Mouse (Mus musculus): Measurements from ENCODE around the gene Cdh20. TPM values are rescaled to one million over a fixed set of nuclear protein-coding genes. Genes with fewer than 3 reads are reported as not detected.

Gene Cdh20
- polyA plus RNA-seq, 1 experiment = not detected

- Histone ChIP-seq H3K27me3 (ENCODE audit: control insufficient read depth) (no peaks in the 10 kb centered on the region), H3K4me3 (replicated peaks) (no peak overlapping the region), H3K36me3 (ENCODE audit: control insufficient read depth) (no peaks in the 10 kb centered on the region), H3K9me3 (ENCODE audit: control insufficient read depth, low read length) (no peaks in the 10 kb centered on the region), H3K4me1 (ENCODE audit: control insufficient read depth) (no peaks in the 10 kb centered on the region)
- no peak for TF ChIP-seq TAL1 (IDR thresholded peaks at IDR 0.05; ENCODE audit: low read length)
Measured at GRCm38 (mm10) chr1:104987526-104987925, 219.2 kb downstream of the Cdh20 start.

DNA sequence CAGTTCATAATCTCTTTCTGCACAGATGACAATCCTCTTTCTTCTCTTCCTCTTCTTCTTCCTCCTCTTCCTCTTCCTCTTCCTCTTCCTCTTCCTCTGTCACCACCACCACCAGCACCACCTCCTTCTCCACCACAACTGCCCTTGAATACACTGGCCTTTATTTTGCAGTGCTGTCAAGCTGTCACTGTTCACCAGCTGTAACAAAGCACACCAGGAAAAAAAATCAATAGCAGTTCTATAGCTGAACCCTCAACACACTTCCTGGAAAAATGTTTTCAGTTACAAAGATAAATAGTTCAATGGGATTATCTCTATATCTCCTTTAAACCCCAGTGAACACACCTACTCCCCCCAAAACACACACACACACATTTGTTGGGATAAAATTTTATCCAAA lies 224.1 kb downstream of the Cdh20 start:
- Histone ChIP-seq H3K4me3 (replicated peaks) (no peak overlapping the region), H3K4me1 (ENCODE audit: control insufficient read depth) (no peaks in the 10 kb centered on the region), H3K9me3 (ENCODE audit: control insufficient read depth, low read length) (peaks cover 3% of the 10 kb centered on the region; the same call in 1 of the 2 replicates), H3K36me3 (ENCODE audit: control insufficient read depth) (no peaks in the 10 kb centered on the region), H3K27me3 (ENCODE audit: control insufficient read depth) (peaks cover 4% of the 10 kb centered on the region; the same call in 1 of the 2 replicates)
- TF ChIP-seq TAL1 (IDR thresholded peaks at IDR 0.05; ENCODE audit: low read length) = no peak

- H3K36me3 ChIP-seq (ENCODE audit: control insufficient read depth) = no peaks in the 10 kb centered on the region
- H3K9me3 ChIP-seq (ENCODE audit: control insufficient read depth, low read length) = peaks cover 3% of the 10 kb centered on the region; the same call in 1 of the 2 replicates
- peaks cover 4% of the 10 kb centered on the region; the same call in 1 of the 2 replicates for H3K27me3 ChIP-seq (ENCODE audit: control insufficient read depth)
- TF ChIP-seq GATA1 (IDR thresholded peaks at IDR 0.05; ENCODE audit: low read length) = no peak
- TF ChIP-seq TAL1 (IDR thresholded peaks at IDR 0.05; ENCODE audit: low read length) = no peak
- no peak overlapping the region for H3K4me3 ChIP-seq (replicated peaks)
- H3K4me1 ChIP-seq (ENCODE audit: control insufficient read depth) = no peaks in the 10 kb centered on the region
Measured at GRCm38 (mm10) chr1:104993905-104994611, 225.7 kb downstream of the Cdh20 start.

- H3K36me3 ChIP-seq (ENCODE audit: control insufficient read depth) = no peaks in the 10 kb centered on the region
- H3K4me1 ChIP-seq (ENCODE audit: control insufficient read depth) = no peaks in the 10 kb centered on the region
- TF ChIP-seq TAL1 (IDR thresholded peaks at IDR 0.05; ENCODE audit: low read length) (no peak), GATA1 (IDR thresholded peaks at IDR 0.05; ENCODE audit: low read length) (no peak)
- H3K4me3 ChIP-seq (replicated peaks) = no peak overlapping the region
- H3K27me3 ChIP-seq (ENCODE audit: control insufficient read depth) = peaks cover 4% of the 10 kb centered on the region; the same call in 1 of the 2 replicates
- H3K9me3 ChIP-seq (ENCODE audit: control insufficient read depth, low read length) = peaks cover 3% of the 10 kb centered on the region; the same call in 1 of the 2 replicates
Measured at GRCm38 (mm10) chr1:104994612-104994986, 226.3 kb downstream of the Cdh20 start.

GRCm38 (mm10) chr1:104997814-104998213 lies 229.5 kb downstream of the Cdh20 start:
- Histone ChIP-seq H3K4me1 (ENCODE audit: control insufficient read depth) (no peaks in the 10 kb centered on the region), H3K9me3 (ENCODE audit: control insufficient read depth, low read length) (peaks cover 3% of the 10 kb centered on the region; the same call in 1 of the 2 replicates), H3K4me3 (replicated peaks) (no peak overlapping the region), H3K27me3 (ENCODE audit: control insufficient read depth) (peaks cover 4% of the 10 kb centered on the region; the same call in 1 of the 2 replicates), H3K36me3 (ENCODE audit: control insufficient read depth) (no peaks in the 10 kb centered on the region)
- TF ChIP-seq GATA1 (IDR thresholded peaks at IDR 0.05; ENCODE audit: low read length) (no peak), TAL1 (IDR thresholded peaks at IDR 0.05; ENCODE audit: low read length) (no peak)

DNA sequence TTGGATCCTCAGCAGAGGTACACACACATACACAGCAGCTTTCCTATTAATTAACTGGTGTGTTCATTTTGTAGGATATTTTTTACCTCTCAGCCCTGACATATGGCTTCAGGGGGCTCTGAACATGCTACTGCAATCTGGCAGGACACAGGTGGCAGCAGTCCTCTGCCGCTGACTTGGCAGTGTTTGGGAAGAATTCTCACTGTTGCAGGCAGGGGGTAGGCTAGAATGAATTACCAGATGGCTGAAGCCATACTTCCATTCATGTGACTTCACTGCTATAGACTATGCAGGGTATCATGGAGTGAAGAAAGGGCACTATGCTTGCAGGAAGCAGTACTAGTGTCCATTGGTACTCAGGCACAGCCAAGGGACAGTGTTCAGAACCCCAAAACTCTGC lies 233.8 kb downstream of the Cdh20 start:
- no peaks in the 10 kb centered on the region for H3K27me3 ChIP-seq (ENCODE audit: control insufficient read depth)
- H3K4me1 ChIP-seq (ENCODE audit: control insufficient read depth) = no peaks in the 10 kb centered on the region
- 0 out of 2 replicates have a peak, but pooled peaks cover 2% of the 10 kb centered on the region for H3K9me3 ChIP-seq (ENCODE audit: control insufficient read depth, low read length)
- no peak overlapping the region for H3K4me3 ChIP-seq (replicated peaks)
- no peaks in the 10 kb centered on the region for H3K36me3 ChIP-seq (ENCODE audit: control insufficient read depth)
- TF ChIP-seq GATA1 (IDR thresholded peaks at IDR 0.05; ENCODE audit: low read length) = no peak

DNA sequence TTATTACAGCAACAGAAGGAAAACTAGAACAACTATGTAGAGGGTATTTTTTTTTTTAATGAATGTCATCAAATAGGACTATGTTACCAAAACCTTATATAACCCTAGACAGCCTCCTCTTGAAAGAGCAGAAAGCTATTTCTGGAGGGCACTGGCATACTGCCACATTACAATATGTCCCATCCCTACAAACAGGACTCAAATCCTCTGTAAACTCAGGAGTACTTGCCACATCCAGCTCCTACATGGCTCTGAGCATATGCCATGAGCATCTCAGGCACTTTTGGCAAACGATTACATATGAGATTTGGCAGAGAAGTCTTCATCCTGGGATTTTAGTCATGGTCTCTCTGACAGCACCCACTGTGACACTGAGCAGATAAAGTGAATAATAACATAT lies 235.5 kb downstream of the Cdh20 start:
- Histone ChIP-seq H3K36me3 (ENCODE audit: control insufficient read depth) (no peaks in the 10 kb centered on the region), H3K4me3 (replicated peaks) (no peak overlapping the region), H3K4me1 (ENCODE audit: control insufficient read depth) (no peaks in the 10 kb centered on the region), H3K9me3 (ENCODE audit: control insufficient read depth, low read length) (0 out of 2 replicates have a peak, but pooled peaks cover 2% of the 10 kb centered on the region), H3K27me3 (ENCODE audit: control insufficient read depth) (no peaks in the 10 kb centered on the region)
- TF ChIP-seq GATA1 (IDR thresholded peaks at IDR 0.05; ENCODE audit: low read length) (no peak), TAL1 (IDR thresholded peaks at IDR 0.05; ENCODE audit: low read length) (no peak)

- TF ChIP-seq TAL1 (IDR thresholded peaks at IDR 0.05; ENCODE audit: low read length) (no peak), GATA1 (IDR thresholded peaks at IDR 0.05; ENCODE audit: low read length) (no peak)
- Histone ChIP-seq H3K4me1 (ENCODE audit: control insufficient read depth) (no peaks in the 10 kb centered on the region), H3K4me3 (replicated peaks) (no peak overlapping the region)
Measured at GRCm38 (mm10) chr1:105012616-105013015, 244.3 kb downstream of the Cdh20 start.

GRCm38 (mm10) chr1:105013291-105013690 lies 245.0 kb downstream of the Cdh20 start:
- TF ChIP-seq GATA1 (IDR thresholded peaks at IDR 0.05; ENCODE audit: low read length) = no peak
- TF ChIP-seq TAL1 (IDR thresholded peaks at IDR 0.05; ENCODE audit: low read length) = no peak
- no peaks in the 10 kb centered on the region for H3K9me3 ChIP-seq (ENCODE audit: control insufficient read depth, low read length)
- no peaks in the 10 kb centered on the region for H3K36me3 ChIP-seq (ENCODE audit: control insufficient read depth)
- no peaks in the 10 kb centered on the region for H3K27me3 ChIP-seq (ENCODE audit: control insufficient read depth)
- H3K4me1 ChIP-seq (ENCODE audit: control insufficient read depth) = no peaks in the 10 kb centered on the region
- no peak overlapping the region for H3K4me3 ChIP-seq (replicated peaks)

More at GRCm38 (mm10) chr1:105012616-105013015, 244.3 kb downstream of the Cdh20 start:
- H3K9me3 ChIP-seq (ENCODE audit: control insufficient read depth, low read length) = no peaks in the 10 kb centered on the region
- no peaks in the 10 kb centered on the region for H3K27me3 ChIP-seq (ENCODE audit: control insufficient read depth)
- no peaks in the 10 kb centered on the region for H3K36me3 ChIP-seq (ENCODE audit: control insufficient read depth)
